Mouse (Mus musculus): ENCODE measurements around the gene Nebl.

DNA sequence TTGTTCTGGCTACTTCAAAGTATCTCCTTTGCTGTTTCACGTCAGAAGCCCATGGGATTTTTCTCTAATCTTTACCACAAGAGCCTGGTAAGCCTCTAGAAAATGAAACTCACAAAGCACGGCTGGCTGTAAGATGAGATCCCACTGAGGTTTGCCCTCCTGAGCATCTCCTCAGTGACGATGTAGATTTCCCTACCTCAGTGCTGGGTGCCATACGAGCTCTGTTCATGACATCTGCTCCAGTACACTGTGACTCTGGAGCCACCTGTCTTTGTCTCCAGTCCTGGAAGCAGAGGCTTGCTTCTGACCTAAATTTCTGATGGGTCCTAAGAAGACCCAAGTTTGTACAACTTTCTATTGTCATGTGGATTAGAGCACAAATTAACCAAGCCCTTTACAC lies 25.0 kb upstream of the Nebl start:
- no peak for TF ChIP-seq CTCF (IDR thresholded peaks at IDR 0.05; ENCODE audit: low read depth)
- TF ChIP-seq EP300 (IDR thresholded peaks at IDR 0.05; ENCODE audit: low read depth) = no peak

All from liver, postnatal 0 days (tissue).